Mouse (Mus musculus) limb, embryonic 15.5 days (tissue): ENCODE data around the gene Rfx1. TPM values are rescaled to one million over a fixed set of nuclear protein-coding genes. Genes with fewer than 3 reads are reported as not detected.

Source experiments
- ATAC-seq: fragments of 200-750 bp; cut with Nextera tagmentation; 2 replicates; pipeline ENCODE4 v1.8.0; 2017; ENCODE audit warnings: low read depth, moderate TSS enrichment; ENCODE audit not compliant: insufficient number of reproducible peaks, low FRiP score, low TSS enrichment
- H3K27ac ChIP-seq: fragments of 300-500 bp; sonication (generic); 2 replicates; pipeline ENCODE4 v1.5.1; 2015; ENCODE audit warnings: moderate library complexity, mild to moderate bottlenecking, inconsistent platforms
- H3K27me3 ChIP-seq: fragments of 300-500 bp; sonication (generic); 2 replicates; pipeline ENCODE4 v1.6.1; 2015; ENCODE audit warnings: inconsistent platforms
- H3K36me3 ChIP-seq: fragments of 300-500 bp; sonication (generic); 2 replicates; pipeline ENCODE4 v1.6.1; 2015; ENCODE audit warnings: inconsistent platforms
- H3K4me1 ChIP-seq: fragments of 300-500 bp; sonication (generic); 2 replicates; pipeline ENCODE4 v1.6.1; 2015; ENCODE audit warnings: inconsistent platforms
- H3K4me2 ChIP-seq: fragments of 300-500 bp; sonication (generic); 2 replicates; pipeline ENCODE4 v1.6.1; 2015; ENCODE audit warnings: mild to moderate bottlenecking, inconsistent platforms
- H3K4me3 ChIP-seq: fragments of 300-500 bp; sonication (generic); 2 replicates; pipeline ENCODE4 v1.5.1; 2015; ENCODE audit warnings: mild to moderate bottlenecking, inconsistent platforms
- H3K9ac ChIP-seq: fragments of 300-500 bp; sonication (generic); 2 replicates; pipeline ENCODE4 v1.6.1; 2015; ENCODE audit warnings: inconsistent platforms
- H3K9me3 ChIP-seq: fragments of 300-500 bp; sonication (generic); 2 replicates; pipeline ENCODE4 v1.6.1; 2016; ENCODE audit warnings: inconsistent platforms
- WGBS: fragments of 180-500 bp; shearing (Covaris S2); methylation state at CpG from one replicate; pipeline ENCODE4 v1.1.7; 2015; 5-methylcytosine and 5-hydroxymethylcytosine counted together
- polyA plus RNA-seq: library from polyadenylated mRNA; unstranded; fragments of >200 nt; fragmentation: Nextera tagmentation; extraction: Ambion mirVana; gene quantifications from 2 replicates; pipeline ENCODE4 v1.2.1, GENCODE M21; 2015

The Rfx1 gene
- polyA plus RNA-seq, 1 experiment from 2014 or later: 8.5 TPM

GRCm38 (mm10) chr8:84039050-84039449, 27.6 kb upstream of the Rfx1 start:
- Histone ChIP-seq H3K36me3 (no peaks in the 10 kb centered on the region), H3K4me3 (no peak overlapping the region), H3K4me1 (peaks cover 13% of the 10 kb centered on the region), H3K9me3 (no peaks in the 10 kb centered on the region), H3K4me2 (no peak overlapping the region), H3K27me3 (peaks cover 60% of the 10 kb centered on the region), H3K27ac (no peak overlapping the region), H3K9ac (no peak overlapping the region)
- WGBS: 1% methylated on average over 5 of the region's 5 CpGs
- ATAC-seq: no peak

GRCm38 (mm10) chr8:84042066-84042947, 24.3 kb upstream of the Rfx1 start, which contains the start of gene Il27ra:
Gene Il27ra, minus strand, starts transcription at chr8:84042589.
- Histone ChIP-seq H3K9ac (0 out of 2 replicates have a peak within 1 kb of the TSS, but pooled peaks have one; percentile 2), H3K4me1 (peaks cover 18% of the 10 kb centered on the region), H3K27me3 (peaks cover 71% of the 10 kb centered on the region), H3K4me3 (peak within 1 kb of the TSS; percentile 40), H3K36me3 (no peaks in the 10 kb centered on the region), H3K4me2 (peak within 1 kb of the TSS; percentile 77), H3K9me3 (no peaks in the 10 kb centered on the region), H3K27ac (no peak within 1 kb of the TSS)
- peak; percentile 16; the same call in 1 of the 2 replicates for ATAC-seq
- WGBS: 3% methylated on average over 40 of the region's 40 CpGs

- Histone ChIP-seq H3K4me2 (no peak overlapping the region), H3K36me3 (no peaks in the 10 kb centered on the region), H3K9ac (no peak overlapping the region), H3K9me3 (no peaks in the 10 kb centered on the region), H3K4me3 (peak overlapping the region; percentile 40), H3K27ac (no peak overlapping the region), H3K4me1 (peaks cover 18% of the 10 kb centered on the region), H3K27me3 (peaks cover 68% of the 10 kb centered on the region)
- no peak for ATAC-seq
- 27% methylated on average over 12 of the region's 12 CpGs for WGBS
Observed at GRCm38 (mm10) chr8:84042948-84043342, 23.7 kb upstream of the Rfx1 start.

- Histone ChIP-seq H3K36me3 (no peaks in the 10 kb centered on the region), H3K27ac (no peak overlapping the region), H3K9ac (no peak overlapping the region), H3K9me3 (no peaks in the 10 kb centered on the region), H3K4me3 (no peak overlapping the region), H3K4me1 (peaks cover 18% of the 10 kb centered on the region), H3K4me2 (no peak overlapping the region), H3K27me3 (peaks cover 58% of the 10 kb centered on the region)
- no peak for ATAC-seq
- WGBS: 8% methylated on average over 7 of the region's 7 CpGs
Observed at GRCm38 (mm10) chr8:84044103-84044502, 22.5 kb upstream of the Rfx1 start.

- 9% methylated on average over 9 of the region's 9 CpGs for WGBS
- no peak within 1 kb of the TSS for H3K27ac ChIP-seq
- no peak within 1 kb of the TSS for H3K9ac ChIP-seq
- H3K4me3 ChIP-seq: no peak within 1 kb of the TSS
- no peak within 1 kb of the TSS for H3K4me2 ChIP-seq
- H3K36me3 ChIP-seq: no peaks in the 10 kb centered on the region
- no peak for ATAC-seq
- peaks cover 58% of the 10 kb centered on the region for H3K27me3 ChIP-seq
- peaks cover 18% of the 10 kb centered on the region for H3K4me1 ChIP-seq
- no peaks in the 10 kb centered on the region for H3K9me3 ChIP-seq
Observed at GRCm38 (mm10) chr8:84044900-84045299, 21.7 kb upstream of the Rfx1 start, which contains the start of gene Rln3. Gene Rln3, minus strand, starts transcription at chr8:84045000.

GRCm38 (mm10) chr8:84046505-84046904, 20.1 kb upstream of the Rfx1 start:
- no peaks in the 10 kb centered on the region for H3K9me3 ChIP-seq
- H3K36me3 ChIP-seq: no peaks in the 10 kb centered on the region
- H3K27me3 ChIP-seq: peaks cover 45% of the 10 kb centered on the region
- no peak overlapping the region for H3K27ac ChIP-seq
- peaks cover 18% of the 10 kb centered on the region for H3K4me1 ChIP-seq
- H3K4me2 ChIP-seq: no peak overlapping the region
- no peak overlapping the region for H3K9ac ChIP-seq
- no peak for ATAC-seq
- WGBS: 73% methylated on average over 3 of the region's 3 CpGs
- H3K4me3 ChIP-seq: no peak overlapping the region

GRCm38 (mm10) chr8:84048171-84048570, 18.5 kb upstream of the Rfx1 start:
- no peak for ATAC-seq
- peaks cover 5% of the 10 kb centered on the region; the same call in 1 of the 2 replicates for H3K4me1 ChIP-seq
- H3K27ac ChIP-seq: no peak overlapping the region
- 44% methylated on average over 5 of the region's 5 CpGs for WGBS
- H3K4me3 ChIP-seq: no peak overlapping the region
- H3K4me2 ChIP-seq: no peak overlapping the region
- H3K9ac ChIP-seq: no peak overlapping the region
- H3K27me3 ChIP-seq: peaks cover 28% of the 10 kb centered on the region
- no peaks in the 10 kb centered on the region for H3K9me3 ChIP-seq
- no peaks in the 10 kb centered on the region for H3K36me3 ChIP-seq

GRCm38 (mm10) chr8:84052746-84053145, 13.9 kb upstream of the Rfx1 start:
- 80% methylated on average over 3 of the region's 3 CpGs for WGBS
- Histone ChIP-seq H3K4me3 (no peak overlapping the region), H3K4me2 (no peak overlapping the region), H3K27ac (no peak overlapping the region), H3K36me3 (no peaks in the 10 kb centered on the region), H3K4me1 (no peaks in the 10 kb centered on the region), H3K9me3 (no peaks in the 10 kb centered on the region), H3K9ac (no peak overlapping the region), H3K27me3 (no peaks in the 10 kb centered on the region)
- ATAC-seq: no peak

- 96% methylated on average over 5 of the region's 5 CpGs for WGBS
- no peak for ATAC-seq
Observed at GRCm38 (mm10) chr8:84053229-84053628, 13.4 kb upstream of the Rfx1 start.

GRCm38 (mm10) chr8:84057827-84058226, 8.8 kb upstream of the Rfx1 start:
- Histone ChIP-seq H3K4me3 (no peak overlapping the region), H3K4me1 (no peaks in the 10 kb centered on the region), H3K9me3 (no peaks in the 10 kb centered on the region), H3K27ac (no peak overlapping the region), H3K4me2 (no peak overlapping the region), H3K27me3 (no peaks in the 10 kb centered on the region), H3K36me3 (no peaks in the 10 kb centered on the region), H3K9ac (no peak overlapping the region)
- WGBS: 97% methylated on average over 1 of the region's 1 CpGs
- ATAC-seq: no peak

More at GRCm38 (mm10) chr8:84053229-84053628, 13.4 kb upstream of the Rfx1 start:
- H3K4me3 ChIP-seq: no peak overlapping the region
- no peaks in the 10 kb centered on the region for H3K9me3 ChIP-seq
- no peaks in the 10 kb centered on the region for H3K27me3 ChIP-seq
- no peaks in the 10 kb centered on the region for H3K36me3 ChIP-seq
- H3K9ac ChIP-seq: no peak overlapping the region
- no peaks in the 10 kb centered on the region for H3K4me1 ChIP-seq
- H3K27ac ChIP-seq: no peak overlapping the region
- no peak overlapping the region for H3K4me2 ChIP-seq

GRCm38 (mm10) chr8:84059226-84059625, 7.4 kb upstream of the Rfx1 start:
- Histone ChIP-seq H3K4me2 (no peak overlapping the region), H3K4me3 (no peak overlapping the region), H3K9me3 (no peaks in the 10 kb centered on the region), H3K27me3 (no peaks in the 10 kb centered on the region), H3K9ac (no peak overlapping the region), H3K27ac (no peak overlapping the region), H3K4me1 (no peaks in the 10 kb centered on the region), H3K36me3 (no peaks in the 10 kb centered on the region)
- WGBS: 84% methylated on average over 2 of the region's 2 CpGs
- ATAC-seq: no peak

- 81% methylated on average over 2 of the region's 2 CpGs for WGBS
Observed at GRCm38 (mm10) chr8:84060245-84060644, 6.4 kb upstream of the Rfx1 start.

More at GRCm38 (mm10) chr8:84060245-84060644, 6.4 kb upstream of the Rfx1 start:
- Histone ChIP-seq H3K36me3 (no peaks in the 10 kb centered on the region), H3K4me1 (no peaks in the 10 kb centered on the region), H3K4me2 (no peak overlapping the region), H3K9ac (no peak overlapping the region), H3K27me3 (no peaks in the 10 kb centered on the region), H3K9me3 (no peaks in the 10 kb centered on the region), H3K27ac (no peak overlapping the region), H3K4me3 (no peak overlapping the region)
- ATAC-seq: no peak
